Mouse (Mus musculus) liver, embryonic 11.5 days (tissue): ENCODE data around the gene Uvssa. TPM values are rescaled to one million over a fixed set of nuclear protein-coding genes. Genes with fewer than 3 reads are reported as not detected.
A peak's percentile ranks its signal among the peaks of the same experiment; 100 is the strongest.

ENCODE experiments used
- ATAC-seq: fragments of 200-750 bp; cut with Nextera tagmentation; replicated peaks from 2 replicates; pipeline ENCODE4 v1.8.0; 2017; ENCODE audit warnings: moderate number of reproducible peaks, mild to moderate bottlenecking, moderate TSS enrichment, moderate library complexity; ENCODE audit not compliant: low FRiP score
- DNase-seq: peaks from one replicate; pipeline ENCODE4 v3.0.0-alpha.2; 2017; ENCODE audit warnings: low spot score
- H3K27ac ChIP-seq: fragments of 300-500 bp; sonication (generic); 2 replicates; pipeline ENCODE4 v1.5.1; 2014; ENCODE audit warnings: mild to moderate bottlenecking, low read depth, low read length, control low read depth
- H3K27me3 ChIP-seq: fragments of 300-500 bp; sonication (generic); replicated peaks from 2 replicates; pipeline ENCODE4 v1.6.1; 2014; ENCODE audit warnings: low read length, mixed read lengths; ENCODE audit not compliant: control insufficient read depth, insufficient read depth
- H3K36me3 ChIP-seq: fragments of 300-500 bp; sonication (generic); 2 replicates; pipeline ENCODE4 v1.6.1; 2014; ENCODE audit warnings: mild to moderate bottlenecking, low read length, moderate library complexity, mixed read lengths; ENCODE audit not compliant: control insufficient read depth, insufficient read depth
- H3K4me1 ChIP-seq: fragments of 300-500 bp; sonication (generic); replicated peaks from 2 replicates; pipeline ENCODE4 v1.6.1; 2014; ENCODE audit warnings: low read length, mixed read lengths; ENCODE audit not compliant: control insufficient read depth, insufficient read depth
- H3K4me2 ChIP-seq: fragments of 300-500 bp; sonication (generic); 2 replicates; pipeline ENCODE4 v1.6.1; 2014; ENCODE audit warnings: mild to moderate bottlenecking, control low read depth, moderate library complexity
- H3K4me3 ChIP-seq: fragments of 300-500 bp; sonication (generic); 2 replicates; pipeline ENCODE4 v1.5.1; 2014; ENCODE audit warnings: low read depth, low read length, control low read depth
- H3K9ac ChIP-seq: fragments of 300-500 bp; sonication (generic); 2 replicates; pipeline ENCODE4 v1.6.1; 2014; ENCODE audit warnings: low read depth, low read length, control low read depth
- H3K9me3 ChIP-seq: fragments of 300-500 bp; sonication (generic); 2 replicates; pipeline ENCODE4 v1.6.1; 2016; ENCODE audit warnings: low read length, inconsistent platforms, mixed read lengths; ENCODE audit not compliant: control insufficient read depth
- WGBS: fragments of 180-500 bp; shearing (Covaris S2); extraction: QIAGEN DNeasy Blood & Tissue Kit; methylation state at CpG from one replicate; pipeline ENCODE4 v1.1.7; 2014; 5-methylcytosine and 5-hydroxymethylcytosine counted together
- polyA plus RNA-seq: library from polyadenylated mRNA; unstranded; fragments of >200 nt; fragmentation: Nextera tagmentation; extraction: Ambion mirVana; gene quantifications from 2 replicates; pipeline ENCODE4 v1.2.1, GENCODE M21; 2014

Uvssa gene
- polyA plus RNA-seq, 1 experiment from 2014 or later, result 5.6 TPM

DNA sequence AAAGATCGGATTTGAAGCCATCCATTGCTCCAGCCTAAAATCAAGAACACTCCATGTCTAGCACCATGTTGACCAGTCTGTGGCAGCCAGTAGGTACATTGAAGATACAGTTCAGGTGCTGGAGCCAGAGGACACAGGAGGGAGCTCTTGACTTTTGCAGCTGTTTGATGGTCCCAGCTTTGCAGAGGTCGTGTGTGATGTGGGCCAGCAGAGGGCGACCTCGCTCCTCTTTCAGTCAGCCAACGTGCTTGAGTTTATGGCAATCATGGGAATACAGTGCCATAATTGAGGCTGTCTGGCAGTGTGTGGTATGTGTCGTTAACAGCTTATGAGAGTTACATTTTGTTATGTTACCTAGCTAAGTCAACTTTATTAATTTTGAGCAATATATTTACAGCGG is 15.5 kb downstream of the Uvssa start:
- WGBS, result 18% methylated on average over 7 of the region's 7 CpGs
- Histone ChIP-seq H3K36me3 (peaks cover 2% of the 10 kb centered on the region; the same call in 1 of the 2 replicates), H3K9ac (no peak overlapping the region), H3K27ac (no peak overlapping the region), H3K4me1 (no peaks in the 10 kb centered on the region), H3K4me2 (no peak overlapping the region), H3K27me3 (no peaks in the 10 kb centered on the region), H3K4me3 (no peak overlapping the region), H3K9me3 (no peaks in the 10 kb centered on the region)
- ATAC-seq (0 out of 2 replicates have a peak, but pooled peaks have one; percentile 29), DNase-seq (peak; percentile 60)

DNA sequence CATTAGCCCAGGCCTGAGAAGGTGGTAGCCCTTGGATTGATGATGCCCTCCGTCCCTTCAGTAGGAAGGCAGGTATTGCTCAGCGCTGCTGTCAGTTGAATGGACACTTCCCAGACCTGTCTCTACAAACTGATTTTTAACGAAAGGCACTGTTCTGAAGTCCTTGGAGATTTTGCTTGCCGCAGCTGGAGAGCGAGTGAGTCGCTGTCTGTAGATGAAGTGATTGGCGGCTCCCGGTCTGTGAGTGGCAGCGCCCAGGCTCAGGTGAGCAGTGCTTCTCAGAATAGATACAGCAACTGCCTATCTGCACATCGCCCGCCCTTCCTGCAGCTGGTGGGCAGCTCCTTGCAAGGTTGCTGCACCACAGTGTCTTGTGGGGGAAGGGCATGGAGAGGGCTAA is 17.3 kb downstream of the Uvssa start:
- H3K4me3 ChIP-seq, result no peak overlapping the region
- ATAC-seq (no peak), DNase-seq (no peak)
- 84% methylated on average over 11 of the region's 11 CpGs for WGBS
- H3K27me3 ChIP-seq, result no peaks in the 10 kb centered on the region
- H3K36me3 ChIP-seq, result peaks cover 2% of the 10 kb centered on the region; the same call in 1 of the 2 replicates
- H3K9me3 ChIP-seq, result no peaks in the 10 kb centered on the region
- no peak overlapping the region for H3K27ac ChIP-seq
- H3K4me2 ChIP-seq, result no peak overlapping the region
- no peak overlapping the region; the same call in 1 of the 2 replicates for H3K9ac ChIP-seq
- H3K4me1 ChIP-seq, result no peaks in the 10 kb centered on the region

DNA sequence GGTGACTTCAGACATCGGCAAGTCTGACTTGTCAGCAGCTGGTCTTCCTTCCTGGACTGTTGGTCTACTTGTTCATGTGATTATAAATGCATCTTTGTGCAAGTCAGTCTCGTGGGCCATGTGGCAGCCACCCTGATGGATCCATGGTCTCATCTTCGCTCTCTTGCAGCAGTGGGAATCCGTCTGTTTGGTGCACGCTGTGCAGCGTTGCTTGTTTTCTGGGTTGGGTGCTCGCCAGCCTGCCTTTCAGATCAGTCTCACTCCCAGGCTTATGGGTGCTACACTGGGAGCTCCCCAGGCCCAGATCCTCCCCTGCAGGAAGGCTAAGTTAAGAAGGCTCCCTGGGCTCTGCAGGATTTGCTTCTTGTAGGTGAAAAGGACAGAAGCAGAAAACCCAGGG is 18.5 kb downstream of the Uvssa start:
- no peaks in the 10 kb centered on the region for H3K9me3 ChIP-seq
- H3K27ac ChIP-seq, result no peak overlapping the region
- 82% methylated on average over 7 of the region's 7 CpGs for WGBS
- H3K27me3 ChIP-seq, result no peaks in the 10 kb centered on the region
- H3K4me1 ChIP-seq, result no peaks in the 10 kb centered on the region
- H3K4me2 ChIP-seq, result no peak overlapping the region
- H3K36me3 ChIP-seq, result peaks cover under 1% of the 10 kb centered on the region; the same call in 1 of the 2 replicates
- no peak overlapping the region for H3K9ac ChIP-seq
- ATAC-seq (no peak), DNase-seq (no peak)
- H3K4me3 ChIP-seq, result no peak overlapping the region

DNA sequence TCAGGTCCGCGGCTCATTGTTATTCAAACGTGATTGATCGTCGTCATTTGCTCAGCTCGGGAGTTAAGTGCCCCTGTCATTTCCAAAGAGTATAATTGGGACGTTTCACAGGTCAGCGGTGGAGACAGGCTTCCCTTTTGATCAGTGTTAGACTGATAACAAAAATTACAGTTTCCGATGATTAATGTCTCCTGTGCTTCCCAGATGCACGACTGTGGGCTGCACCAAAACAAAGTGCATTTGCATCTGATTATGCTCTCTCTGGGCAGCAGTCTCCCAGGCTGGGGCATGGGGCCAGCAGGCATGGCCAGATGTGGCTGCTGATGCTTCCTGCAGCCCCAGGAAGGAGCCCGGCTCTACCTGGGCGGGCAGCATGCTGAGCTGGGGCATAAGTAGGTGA is 22.5 kb downstream of the Uvssa start:
- ATAC-seq (no peak), DNase-seq (no peak)
- WGBS, result 66% methylated on average over 12 of the region's 12 CpGs
- Histone ChIP-seq H3K27ac (no peak overlapping the region), H3K9me3 (no peaks in the 10 kb centered on the region), H3K4me2 (no peak overlapping the region), H3K27me3 (no peaks in the 10 kb centered on the region), H3K9ac (no peak overlapping the region), H3K36me3 (no peaks in the 10 kb centered on the region), H3K4me1 (no peaks in the 10 kb centered on the region), H3K4me3 (no peak overlapping the region)

DNA sequence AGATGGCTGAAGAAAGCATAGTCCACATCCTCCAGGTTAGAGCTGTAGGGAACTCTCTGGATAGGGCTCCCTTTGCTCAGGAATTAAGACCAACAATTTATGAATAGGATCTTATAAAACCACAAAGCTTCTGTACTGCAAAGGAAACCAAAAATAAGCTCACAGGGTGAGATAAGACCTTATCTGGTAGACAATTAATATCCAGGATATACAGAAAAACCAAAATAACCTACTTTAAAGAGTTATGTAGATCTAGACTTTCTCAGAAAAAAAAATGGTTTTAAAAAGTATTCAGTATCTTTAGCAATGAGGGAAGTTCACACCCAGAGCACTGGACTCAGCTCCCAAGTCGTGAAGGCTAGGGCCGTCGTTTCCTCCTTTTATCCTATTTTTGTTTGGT is 42.0 kb downstream of the Uvssa start:
- H3K27ac ChIP-seq, result no peak overlapping the region
- DNase-seq (no peak), ATAC-seq (no peak)
- 54% methylated on average over 3 of the region's 3 CpGs for WGBS
- no peaks in the 10 kb centered on the region for H3K36me3 ChIP-seq
- H3K9ac ChIP-seq, result no peak overlapping the region
- H3K4me1 ChIP-seq, result no peaks in the 10 kb centered on the region
- H3K4me2 ChIP-seq, result no peak overlapping the region
- H3K27me3 ChIP-seq, result no peaks in the 10 kb centered on the region
- no peaks in the 10 kb centered on the region for H3K9me3 ChIP-seq
- H3K4me3 ChIP-seq, result no peak overlapping the region

DNA sequence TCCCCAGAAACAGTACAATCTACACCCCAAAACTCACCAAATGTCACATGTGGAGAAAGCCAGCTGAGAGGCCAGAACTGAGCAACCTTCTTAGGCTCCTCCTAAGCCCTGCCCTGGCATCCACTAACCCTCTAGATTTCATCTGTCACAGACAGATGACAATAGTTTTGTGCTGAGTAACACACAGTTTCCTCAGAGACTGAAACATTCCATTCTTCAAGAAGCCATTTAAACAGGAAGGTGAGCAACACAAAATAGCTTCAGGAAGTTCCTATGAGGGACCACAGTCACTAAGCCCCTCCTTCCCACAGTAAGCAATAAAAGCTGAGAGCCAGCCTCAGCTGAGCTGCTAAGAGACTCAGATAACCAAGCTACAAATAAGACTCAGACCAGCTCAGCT is 49.1 kb downstream of the Uvssa start:
- Histone ChIP-seq H3K9ac (no peak overlapping the region), H3K27me3 (peaks cover 60% of the 10 kb centered on the region), H3K27ac (no peak overlapping the region), H3K4me2 (no peak overlapping the region), H3K36me3 (no peaks in the 10 kb centered on the region), H3K9me3 (no peaks in the 10 kb centered on the region), H3K4me1 (peaks cover 7% of the 10 kb centered on the region; the same call in 1 of the 2 replicates), H3K4me3 (no peak overlapping the region)
- ATAC-seq (no peak), DNase-seq (no peak)

DNA sequence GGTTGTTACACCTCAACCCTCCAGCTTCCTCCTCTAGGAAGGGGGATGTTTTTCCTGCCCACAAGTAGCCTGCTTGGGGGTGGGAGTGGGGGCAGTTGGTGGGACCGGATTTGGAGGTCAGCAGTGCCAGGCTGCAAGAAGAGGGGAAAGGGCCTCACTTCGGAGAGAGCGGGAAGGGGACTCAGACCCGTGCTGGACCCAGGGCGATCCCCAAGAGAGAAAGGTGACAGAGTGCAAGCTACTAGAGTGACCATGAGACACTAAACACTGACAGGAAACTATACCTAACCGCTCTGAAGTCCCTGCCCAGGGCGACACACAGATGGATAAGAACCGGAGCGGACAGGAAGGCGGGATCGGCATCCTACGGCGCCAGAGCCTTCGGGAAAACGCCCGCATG is 51.8 kb downstream of the Uvssa start:
- Histone ChIP-seq H3K9ac (no peak overlapping the region), H3K4me2 (no peak overlapping the region), H3K4me1 (peaks cover 10% of the 10 kb centered on the region; the same call in 1 of the 2 replicates), H3K27ac (no peak overlapping the region), H3K27me3 (peaks cover 87% of the 10 kb centered on the region), H3K9me3 (no peaks in the 10 kb centered on the region), H3K36me3 (no peaks in the 10 kb centered on the region), H3K4me3 (no peak overlapping the region)
- DNase-seq, result no peak
- 5% methylated on average over 16 of the region's 16 CpGs for WGBS
- ATAC-seq, result no peak

DNA sequence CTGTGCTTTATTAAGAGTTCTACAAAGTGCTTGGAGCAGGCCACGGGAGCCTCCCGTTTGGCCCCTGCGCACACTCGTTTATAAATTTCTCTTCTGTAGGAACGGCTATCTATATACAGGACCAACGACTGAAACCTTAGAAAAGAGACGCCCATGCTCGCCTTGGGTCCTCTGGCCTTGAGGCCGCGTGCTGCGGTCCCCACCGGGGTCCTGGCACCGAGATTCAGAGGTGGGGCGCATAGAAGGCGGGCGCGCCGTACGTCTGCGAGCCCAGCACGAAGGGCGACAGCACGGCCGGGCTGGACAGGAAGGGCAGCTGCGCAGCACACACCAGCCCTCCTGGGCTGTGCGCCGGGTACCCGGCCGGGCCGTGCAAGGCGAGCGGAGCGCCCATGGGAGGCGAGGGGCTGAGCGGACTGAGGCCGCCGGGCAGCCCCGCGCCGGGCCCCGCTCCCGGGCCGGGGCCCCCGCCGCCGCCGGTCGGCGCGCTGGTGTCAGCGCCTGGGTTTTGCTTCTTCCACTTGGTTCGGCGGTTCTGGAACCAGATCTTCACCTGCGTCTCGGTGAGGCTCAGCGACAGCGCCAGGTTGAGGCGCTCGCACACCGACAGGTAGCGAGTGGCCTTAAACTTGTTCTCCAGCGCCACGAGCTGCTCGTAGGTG is 52.3 kb downstream of the Uvssa start:
- H3K36me3 ChIP-seq, result no peaks in the 10 kb centered on the region
- whole genome bisulfite sequencing, result 4% methylated on average over 64 of the region's 64 CpGs
- H3K27ac ChIP-seq, result no peak overlapping the region
- peak; percentile 39 for DNase-seq
- peak overlapping the region; percentile 20; the same call in 1 of the 2 replicates for H3K4me3 ChIP-seq
- H3K27me3 ChIP-seq, result peaks cover 92% of the 10 kb centered on the region
- no peaks in the 10 kb centered on the region for H3K9me3 ChIP-seq
- peaks cover 10% of the 10 kb centered on the region; the same call in 1 of the 2 replicates for H3K4me1 ChIP-seq
- peak overlapping the region; percentile 38 for H3K4me2 ChIP-seq
- ATAC-seq, result no peak
- no peak overlapping the region for H3K9ac ChIP-seq
